Mouse (Mus musculus) retina, adult 2 months (tissue): ENCODE results near the gene Mocs3.

Source experiments
- DNase-seq: peaks from one replicate; pipeline ENCODE4 v3.0.0-alpha.2; 2012; ENCODE audit warnings: low read depth, low spot score

Gene Mocs3

GRCm38 (mm10) chr2:168230026-168230728, at the start of gene Mocs3, which contains the start of the genes Gm20716 and Dpm1:
TSS of gene Mocs3 (plus strand) at chr2:168230622.
TSS of gene Gm20716 (minus strand) at chr2:168230364.
TSS of gene Dpm1 (minus strand) at chr2:168230591.
- peak; percentile 86 for DNase-seq

- DNase-seq: no peak
These were observed 38.6 kb upstream of the Mocs3 start for GRCm38 (mm10) chr2:168191856-168192255.

GRCm38 (mm10) chr2:168193685-168194084, 36.7 kb upstream of the Mocs3 start:
- no peak for DNase-seq

GRCm38 (mm10) chr2:168195721-168196120, 34.7 kb upstream of the Mocs3 start:
- no peak for DNase-seq

GRCm38 (mm10) chr2:168198421-168198820, 32.0 kb upstream of the Mocs3 start:
- DNase-seq: no peak

GRCm38 (mm10) chr2:168199476-168199875, 30.9 kb upstream of the Mocs3 start:
- DNase-seq: no peak

- no peak for DNase-seq
These were observed 30.3 kb upstream of the Mocs3 start for GRCm38 (mm10) chr2:168200014-168200691.

- DNase-seq: no peak
These were observed 25.9 kb upstream of the Mocs3 start for GRCm38 (mm10) chr2:168204476-168204999.

- peak; percentile 71 for DNase-seq
These were observed 25.2 kb upstream of the Mocs3 start for GRCm38 (mm10) chr2:168205265-168205664.

GRCm38 (mm10) chr2:168205681-168206631, 24.5 kb upstream of the Mocs3 start:
- DNase-seq: no peak

- peak; percentile 88 for DNase-seq
These were observed 23.4 kb upstream of the Mocs3 start, which contains the start of gene Adnp for GRCm38 (mm10) chr2:168206725-168207644. TSS of gene Adnp (minus strand) at chr2:168207112.

GRCm38 (mm10) chr2:168207883-168208282, 22.5 kb upstream of the Mocs3 start:
- no peak for DNase-seq

GRCm38 (mm10) chr2:168213788-168214397, 16.5 kb upstream of the Mocs3 start:
- DNase-seq: no peak

- no peak for DNase-seq
These were observed 7.1 kb upstream of the Mocs3 start for GRCm38 (mm10) chr2:168223326-168223725.

- DNase-seq: no peak
These were observed 1.1 kb upstream of the Mocs3 start for GRCm38 (mm10) chr2:168229116-168230025.

GRCm38 (mm10) chr2:168230773-168231470, 500 bp downstream of the Mocs3 start:
- DNase-seq: no peak

- DNase-seq: no peak
These were observed 1.0 kb downstream of the Mocs3 start for GRCm38 (mm10) chr2:168231471-168231829.

GRCm38 (mm10) chr2:168233286-168233685, 2.9 kb downstream of the Mocs3 start:
- no peak for DNase-seq
